Mouse (Mus musculus) intestine, embryonic 16.5 days (tissue): ENCODE measurements around the gene Nme3. TPM values are rescaled to one million over a fixed set of nuclear protein-coding genes. Genes with fewer than 3 reads are reported as not detected.

ENCODE experiments used
- ATAC-seq: fragments of 200-750 bp; cut with Nextera tagmentation; 2 replicates; pipeline ENCODE4 v1.8.0; 2017; ENCODE audit warnings: moderate TSS enrichment, moderate library complexity
- H3K27ac ChIP-seq: fragments of 300-500 bp; sonication (generic); 2 replicates; pipeline ENCODE4 v1.5.1; 2014; ENCODE audit warnings: mild to moderate bottlenecking, low read length
- H3K27me3 ChIP-seq: fragments of 300-500 bp; sonication (generic); replicated peaks from 2 replicates; pipeline ENCODE4 v1.6.1; 2014; ENCODE audit warnings: low read length, control low read depth, mixed read lengths; ENCODE audit not compliant: control insufficient read depth, insufficient read depth
- H3K36me3 ChIP-seq: fragments of 300-500 bp; sonication (generic); 2 replicates; pipeline ENCODE4 v1.6.1; 2014; ENCODE audit warnings: low read length, control low read depth; ENCODE audit not compliant: control insufficient read depth, insufficient read depth
- H3K4me1 ChIP-seq: fragments of 300-500 bp; sonication (generic); 2 replicates; pipeline ENCODE4 v1.6.1; 2014; ENCODE audit warnings: low read length, control low read depth, mixed read lengths; ENCODE audit not compliant: control insufficient read depth, insufficient read depth
- H3K4me2 ChIP-seq: fragments of 300-500 bp; sonication (generic); 2 replicates; pipeline ENCODE4 v1.6.1; 2014; ENCODE audit warnings: low read depth, low read length, control low read depth
- H3K4me3 ChIP-seq: fragments of 300-500 bp; sonication (generic); 2 replicates; pipeline ENCODE4 v1.5.1; 2014; ENCODE audit warnings: mild to moderate bottlenecking, low read length
- H3K9ac ChIP-seq: fragments of 300-500 bp; sonication (generic); 2 replicates; pipeline ENCODE4 v1.6.1; 2014; ENCODE audit warnings: low read depth, low read length
- H3K9me3 ChIP-seq: fragments of 300-500 bp; sonication (generic); 2 replicates; pipeline ENCODE4 v1.6.1; 2016; ENCODE audit warnings: low read length, control low read depth; ENCODE audit not compliant: control insufficient read depth
- WGBS: fragments of 180-500 bp; shearing (Covaris S2); extraction: QIAGEN DNeasy Blood & Tissue Kit; methylation state at CpG from one replicate; pipeline ENCODE4 v1.1.7; 2014; 5-methylcytosine and 5-hydroxymethylcytosine counted together
- polyA plus RNA-seq: library from polyadenylated mRNA; unstranded; fragments of >200 nt; fragmentation: Nextera tagmentation; extraction: Ambion mirVana; gene quantifications from 2 replicates; pipeline ENCODE4 v1.2.1, GENCODE M21; 2015

The Nme3 gene
- polyA plus RNA-seq, 1 experiment from 2014 or later, result 76.8 TPM

DNA sequence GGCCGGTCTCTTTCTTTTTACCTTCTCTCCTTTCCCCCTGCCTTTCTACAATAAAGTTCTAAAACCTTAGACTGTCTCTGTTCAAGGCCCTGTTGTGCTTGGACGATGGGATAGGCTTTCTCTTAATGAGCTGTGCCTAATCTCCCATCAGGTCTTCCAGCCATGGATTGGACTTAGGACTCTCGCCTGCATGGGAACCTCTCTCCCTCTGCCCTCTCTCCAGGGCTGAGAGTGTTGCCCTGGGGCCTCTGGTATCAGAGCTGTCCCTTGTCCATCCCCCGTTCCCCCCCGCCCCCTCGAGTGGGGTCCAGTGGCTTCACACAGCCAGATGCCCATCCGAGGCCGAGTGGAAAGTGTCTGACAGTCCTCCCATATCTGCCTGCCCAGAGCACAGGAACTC is 21.3 kb upstream of the Nme3 start:
- no peaks in the 10 kb centered on the region for H3K27me3 ChIP-seq
- H3K27ac ChIP-seq, result no peak overlapping the region
- H3K9me3 ChIP-seq, result no peaks in the 10 kb centered on the region
- H3K36me3 ChIP-seq, result no peaks in the 10 kb centered on the region
- 73% methylated on average over 8 of the region's 8 CpGs for WGBS
- no peak overlapping the region for H3K4me3 ChIP-seq
- no peak overlapping the region for H3K4me2 ChIP-seq
- ATAC-seq, result 0 out of 2 replicates have a peak, but pooled peaks have one; percentile 41
- peaks cover 10% of the 10 kb centered on the region for H3K4me1 ChIP-seq
- H3K9ac ChIP-seq, result no peak overlapping the region

DNA sequence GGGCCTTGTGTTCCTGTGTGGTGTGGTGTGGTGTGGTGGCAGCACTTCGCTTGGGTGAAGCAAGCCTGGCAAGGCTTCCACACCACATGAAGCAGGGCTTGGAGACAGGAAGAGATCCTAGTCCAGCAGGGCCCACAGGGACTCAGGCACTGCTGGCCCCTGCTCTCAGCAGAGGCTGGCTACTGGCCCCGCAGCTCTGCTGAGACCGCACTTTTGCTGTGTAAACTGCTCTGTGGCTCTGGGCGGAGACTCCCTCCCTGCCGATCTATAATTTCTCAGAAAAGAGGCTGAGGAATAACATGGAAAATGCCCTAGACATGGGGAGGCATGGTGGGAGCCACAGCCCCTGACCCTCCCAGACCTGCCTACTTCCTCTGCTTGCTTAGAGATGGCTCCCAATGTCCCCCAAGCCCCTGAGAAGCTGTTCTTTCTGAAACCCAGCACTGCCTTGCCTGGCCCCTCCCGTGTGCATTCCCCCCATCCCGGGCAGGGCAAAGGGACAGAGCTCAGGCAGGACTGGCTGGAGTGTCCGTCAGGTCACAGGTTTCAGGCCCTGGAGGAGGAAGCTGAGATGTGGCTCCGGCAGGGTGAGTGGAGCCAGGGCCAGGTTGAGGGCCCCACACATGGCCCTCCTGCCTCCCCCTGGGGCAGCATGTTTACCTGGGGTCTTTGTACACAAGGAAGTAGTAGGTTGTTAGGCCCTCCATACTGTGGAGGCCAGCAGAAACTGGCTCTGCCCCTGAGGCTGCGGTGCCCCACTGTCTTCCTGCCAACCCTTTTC is 18.8 kb upstream of the Nme3 start:
- ATAC-seq, result peak; percentile 73
- Histone ChIP-seq H3K27ac (peak overlapping the region; percentile 74), H3K27me3 (no peaks in the 10 kb centered on the region), H3K4me2 (peak overlapping the region; percentile 31), H3K36me3 (no peaks in the 10 kb centered on the region), H3K9ac (peak overlapping the region; percentile 64), H3K4me1 (peaks cover 10% of the 10 kb centered on the region), H3K9me3 (no peaks in the 10 kb centered on the region), H3K4me3 (peak overlapping the region; percentile 13; the same call in 1 of the 2 replicates)
- WGBS, result 44% methylated on average over 10 of the region's 10 CpGs

DNA sequence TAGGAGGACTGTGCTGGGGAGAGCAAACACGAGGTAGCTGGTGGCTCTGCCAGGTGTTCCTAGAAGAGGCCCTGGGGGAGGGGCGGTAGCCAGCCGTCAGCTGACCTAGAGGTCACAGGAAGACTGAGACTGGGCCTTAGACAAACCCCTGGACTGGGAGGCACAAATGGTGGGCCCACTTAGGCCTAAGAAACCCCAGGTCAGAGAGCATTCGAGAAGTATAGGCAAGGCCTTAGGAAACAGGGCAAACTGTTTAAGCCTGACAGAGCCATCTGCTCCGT is 18.2 kb upstream of the Nme3 start:
- Histone ChIP-seq H3K9me3 (no peaks in the 10 kb centered on the region), H3K27me3 (no peaks in the 10 kb centered on the region), H3K4me1 (peaks cover 10% of the 10 kb centered on the region), H3K4me3 (peak overlapping the region; percentile 13), H3K36me3 (0 out of 2 replicates have a peak, but pooled peaks cover 3% of the 10 kb centered on the region), H3K4me2 (peak overlapping the region; percentile 31), H3K9ac (peak overlapping the region; percentile 64), H3K27ac (peak overlapping the region; percentile 74)
- 24% methylated on average over 5 of the region's 5 CpGs for WGBS
- ATAC-seq, result peak; percentile 72

DNA sequence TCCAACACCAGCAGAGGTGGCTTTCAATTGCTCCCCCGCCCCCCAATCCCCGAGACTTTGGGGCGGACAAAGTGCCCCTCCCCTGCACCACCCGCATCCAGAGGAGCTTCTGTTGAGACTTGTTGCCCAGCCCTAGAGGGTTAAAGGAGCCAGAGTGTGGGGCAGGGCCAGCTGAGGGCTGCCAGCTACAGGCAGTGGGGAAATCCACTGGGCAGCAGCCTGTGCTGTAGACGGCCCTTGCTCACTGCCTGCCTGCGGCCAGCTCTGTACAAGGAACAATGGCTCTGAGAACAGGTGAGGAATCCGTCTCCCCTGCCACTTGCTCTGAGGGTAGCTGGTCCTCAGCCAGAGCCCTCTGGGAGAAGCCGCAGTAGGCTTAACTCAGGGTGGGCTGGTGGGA is 17.8 kb upstream of the Nme3 start:
- 63% methylated on average over 8 of the region's 8 CpGs for WGBS
- peak overlapping the region; percentile 74; the same call in 1 of the 2 replicates for H3K27ac ChIP-seq
- H3K9ac ChIP-seq, result peak overlapping the region; percentile 64
- H3K4me1 ChIP-seq, result peaks cover 10% of the 10 kb centered on the region
- 0 out of 2 replicates have a peak, but pooled peaks have one; percentile 15 for ATAC-seq
- H3K4me2 ChIP-seq, result no peak overlapping the region; the same call in 1 of the 2 replicates
- H3K4me3 ChIP-seq, result peak overlapping the region; percentile 13; the same call in 1 of the 2 replicates
- H3K27me3 ChIP-seq, result no peaks in the 10 kb centered on the region
- H3K9me3 ChIP-seq, result no peaks in the 10 kb centered on the region
- H3K36me3 ChIP-seq, result 0 out of 2 replicates have a peak, but pooled peaks cover 4% of the 10 kb centered on the region

DNA sequence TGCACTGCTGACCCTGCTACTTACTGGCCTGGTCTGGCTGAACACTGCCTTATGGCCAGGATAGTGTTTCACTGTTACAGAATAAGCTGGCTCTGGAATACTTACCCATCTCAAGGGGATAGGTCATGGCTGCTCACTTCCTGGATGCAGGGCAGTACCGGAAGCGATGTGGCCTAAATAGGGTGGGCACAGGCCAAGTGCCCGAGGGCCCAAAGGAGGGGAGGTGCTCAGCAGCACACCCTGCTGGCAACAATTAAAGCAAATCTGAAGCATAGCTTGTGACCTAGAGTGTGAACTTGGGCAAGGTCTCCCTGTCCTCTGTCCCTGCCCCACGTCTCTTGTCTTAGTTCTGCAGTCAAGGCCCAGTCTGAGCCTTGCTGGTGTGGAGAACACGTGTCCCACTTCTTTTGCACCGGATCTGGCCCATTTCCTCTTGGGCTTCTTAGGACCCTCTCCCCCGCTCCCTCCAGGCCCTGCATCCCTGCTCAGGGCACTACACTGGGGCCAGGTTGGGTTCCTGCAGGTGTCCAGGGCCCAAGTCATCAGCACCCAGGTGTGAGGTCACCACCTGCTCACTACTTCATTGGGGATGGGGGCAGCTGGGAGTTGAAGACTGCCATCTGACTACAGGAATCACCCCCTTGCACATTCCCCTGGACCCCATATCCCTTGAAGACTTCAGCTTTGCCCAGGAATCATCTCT is 14.4 kb upstream of the Nme3 start:
- ATAC-seq, result no peak
- Histone ChIP-seq H3K27ac (no peak overlapping the region), H3K27me3 (no peaks in the 10 kb centered on the region), H3K4me3 (no peak overlapping the region), H3K36me3 (0 out of 2 replicates have a peak, but pooled peaks cover 4% of the 10 kb centered on the region), H3K9ac (no peak overlapping the region), H3K4me2 (no peak overlapping the region), H3K9me3 (no peaks in the 10 kb centered on the region), H3K4me1 (peaks cover 20% of the 10 kb centered on the region)
- 52% methylated on average over 7 of the region's 7 CpGs for WGBS

DNA sequence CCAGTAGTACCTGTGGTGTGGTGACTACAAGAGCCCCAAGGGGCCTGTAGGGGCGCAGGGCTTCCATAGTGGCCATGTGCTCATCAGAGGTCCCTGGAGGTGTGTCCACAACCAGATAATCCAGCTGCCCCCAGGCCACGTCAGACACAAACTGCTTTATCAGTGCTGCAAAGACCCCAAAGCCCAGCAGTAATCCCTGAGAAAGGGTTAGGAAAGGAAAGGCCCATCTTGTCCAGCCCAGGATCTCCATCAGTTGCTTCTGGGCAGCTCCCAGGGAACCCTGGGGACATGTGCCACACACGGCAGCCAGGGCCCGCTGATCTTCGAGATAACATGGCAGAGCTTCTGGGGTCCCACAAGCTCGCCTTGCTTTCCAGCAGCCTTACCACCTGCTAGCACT is 11.9 kb upstream of the Nme3 start:
- no peak overlapping the region for H3K27ac ChIP-seq
- ATAC-seq, result no peak
- H3K4me2 ChIP-seq, result no peak overlapping the region
- peaks cover 20% of the 10 kb centered on the region for H3K4me1 ChIP-seq
- H3K36me3 ChIP-seq, result 0 out of 2 replicates have a peak, but pooled peaks cover 4% of the 10 kb centered on the region
- 77% methylated on average over 6 of the region's 6 CpGs for WGBS
- no peaks in the 10 kb centered on the region for H3K9me3 ChIP-seq
- H3K27me3 ChIP-seq, result no peaks in the 10 kb centered on the region
- H3K9ac ChIP-seq, result no peak overlapping the region
- H3K4me3 ChIP-seq, result no peak overlapping the region

DNA sequence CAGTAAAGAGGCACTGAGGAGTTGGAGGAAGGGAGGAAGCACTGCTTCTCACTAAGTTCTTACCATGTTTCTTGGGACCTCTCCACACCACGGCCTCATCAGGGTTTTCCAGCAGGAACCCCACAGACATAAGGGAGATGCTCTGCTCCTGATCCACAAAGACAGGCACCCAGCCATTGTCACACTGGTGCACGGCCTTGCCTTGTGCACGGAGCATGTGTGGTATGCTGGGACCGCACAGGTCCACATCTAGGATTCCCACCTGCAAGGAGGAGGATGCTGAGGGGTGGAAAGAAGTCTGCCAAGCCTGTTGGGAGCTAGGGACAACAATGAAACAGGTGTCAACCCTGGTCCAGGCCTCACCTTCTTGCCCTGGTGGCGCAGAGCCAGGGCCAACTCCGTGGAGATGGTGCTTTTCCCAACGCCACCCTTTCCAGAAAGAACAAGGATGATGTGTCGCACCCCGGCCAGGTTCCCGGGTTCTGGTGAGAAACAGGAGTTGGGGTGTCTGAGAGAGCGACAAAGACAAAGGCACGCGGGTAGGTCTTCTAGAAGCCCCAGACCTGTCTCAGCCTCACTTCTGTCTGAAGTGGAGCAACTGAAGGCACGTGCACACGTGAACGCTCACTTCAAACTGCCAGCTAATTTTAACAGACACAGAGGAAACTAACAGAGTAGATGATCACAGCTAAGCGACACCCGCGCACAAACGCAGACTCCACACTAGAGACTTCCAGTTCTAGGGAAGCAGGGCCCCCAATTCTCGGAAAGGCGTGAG is 10.8 kb upstream of the Nme3 start:
- Histone ChIP-seq H3K9ac (peak overlapping the region; percentile 79), H3K36me3 (peaks cover 8% of the 10 kb centered on the region; the same call in 1 of the 2 replicates), H3K4me2 (peak overlapping the region; percentile 88), H3K4me1 (peaks cover 20% of the 10 kb centered on the region), H3K27ac (no peak overlapping the region), H3K4me3 (peak overlapping the region; percentile 85), H3K9me3 (no peaks in the 10 kb centered on the region), H3K27me3 (no peaks in the 10 kb centered on the region)
- no peak for ATAC-seq
- WGBS, result 24% methylated on average over 22 of the region's 22 CpGs

DNA sequence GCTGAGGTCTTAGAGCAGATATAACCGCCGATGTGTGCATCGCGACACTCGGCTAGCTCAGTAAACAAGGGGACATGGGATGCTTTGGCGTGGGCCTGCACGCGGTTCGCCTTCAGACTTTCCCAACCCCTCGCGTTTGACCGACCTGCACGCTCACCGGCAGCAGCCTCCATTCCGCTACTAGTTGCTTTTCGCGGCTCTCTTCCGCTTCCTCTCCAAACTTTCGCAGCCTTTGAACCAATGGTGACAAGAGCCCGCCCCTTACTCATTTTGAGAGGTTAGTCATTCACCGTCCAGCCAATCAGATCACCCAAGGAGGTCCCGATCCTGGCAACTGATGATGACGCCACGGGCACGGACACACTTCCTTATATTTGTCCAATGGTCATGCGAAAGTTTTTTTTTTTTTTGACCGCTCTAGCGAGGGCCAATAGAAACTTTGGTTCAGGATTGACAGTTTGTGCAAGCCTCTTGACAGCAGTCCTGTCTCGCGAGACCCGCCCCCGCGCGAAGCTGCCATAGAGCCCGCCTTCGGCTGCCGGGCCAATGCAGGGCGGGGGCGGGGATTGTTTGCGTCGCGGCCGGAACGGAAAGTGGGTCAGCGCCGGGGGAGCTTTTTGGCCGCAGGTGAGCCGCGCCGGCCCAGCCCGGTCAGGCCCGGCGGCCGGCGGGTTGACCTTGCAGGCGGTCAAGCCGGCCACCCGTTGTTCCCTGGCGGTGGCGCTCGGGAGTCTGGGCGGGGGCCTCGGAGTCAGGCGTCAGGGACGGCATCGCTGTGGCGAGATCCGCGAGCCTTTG is 10.0 kb upstream of the Nme3 start, which contains the start of the genes Nubp2 and Spsb3:
TSS of gene Nubp2 (minus strand) at position 216 of the 798 bp plus-strand sequence.
TSS of gene Spsb3 (plus strand) at position 510 of the 798 bp plus-strand sequence.
- Histone ChIP-seq H3K9ac (peak within 1 kb of the TSS; percentile 88), H3K27ac (peak within 1 kb of the TSS; percentile 20; the same call in 1 of the 2 replicates), H3K4me1 (peaks cover 20% of the 10 kb centered on the region), H3K4me3 (peak within 1 kb of the TSS; percentile 90), H3K27me3 (no peaks in the 10 kb centered on the region), H3K36me3 (peaks cover 14% of the 10 kb centered on the region; the same call in 1 of the 2 replicates), H3K9me3 (no peaks in the 10 kb centered on the region), H3K4me2 (peak within 1 kb of the TSS; percentile 95)
- WGBS, result under 1% methylated on average over 69 of the region's 69 CpGs
- peak; percentile 97 for ATAC-seq
